Mouse (Mus musculus) forebrain, embryonic 10.5 days (tissue): Measurements from ENCODE around the gene Mto1. TPM values are rescaled to one million over a fixed set of nuclear protein-coding genes. Genes with fewer than 3 reads are reported as not detected.

Experiments used
- DNase-seq: peaks from one replicate; pipeline ENCODE4 v3.0.0-alpha.2; 2017; ENCODE audit warnings: low spot score; ENCODE audit errors: extremely low spot score
- H3K27ac ChIP-seq: fragments of 300-500 bp; sonication (generic); 2 replicates; pipeline ENCODE4 v1.5.1; 2016; ENCODE audit warnings: mild to moderate bottlenecking
- H3K27me3 ChIP-seq: fragments of 300-500 bp; sonication (generic); 2 replicates; pipeline ENCODE4 v1.6.1; 2016; ENCODE audit warnings: mild to moderate bottlenecking; ENCODE audit not compliant: poor library complexity, severe bottlenecking
- H3K36me3 ChIP-seq: fragments of 300-500 bp; sonication (generic); replicated peaks from 2 replicates; pipeline ENCODE4 v1.6.1; 2016; ENCODE audit warnings: mild to moderate bottlenecking, moderate library complexity
- H3K4me1 ChIP-seq: fragments of 300-500 bp; sonication (generic); 2 replicates; pipeline ENCODE4 v1.6.1; 2016
- H3K4me3 ChIP-seq: fragments of 300-500 bp; sonication (generic); 2 replicates; pipeline ENCODE4 v1.5.1; 2016; ENCODE audit warnings: mild to moderate bottlenecking, moderate library complexity
- H3K9me3 ChIP-seq: fragments of 300-500 bp; sonication (generic); 2 replicates; pipeline ENCODE4 v1.6.1; 2016; ENCODE audit warnings: mild to moderate bottlenecking, moderate library complexity
- WGBS: fragments of 180-500 bp; shearing (Covaris S2); methylation state at CpG from one replicate; pipeline ENCODE4 v1.1.7; 2016; 5-methylcytosine and 5-hydroxymethylcytosine counted together
- polyA plus RNA-seq: library from polyadenylated mRNA; unstranded; fragments of >200 nt; fragmentation: Nextera tagmentation; extraction: Ambion mirVana; gene quantifications from 2 replicates; pipeline ENCODE4 v1.2.1, GENCODE M21; 2016

Gene Mto1
- polyA plus RNA-seq, 1 experiment from 2014 or later, result 23.5 TPM

GRCm38 (mm10) chr9:78500386-78500785 is 52.4 kb downstream of the Mto1 start:
- H3K36me3 ChIP-seq, result no peaks in the 10 kb centered on the region
- 74% methylated on average over 3 of the region's 3 CpGs for WGBS
- H3K27me3 ChIP-seq, result no peaks in the 10 kb centered on the region
- peak overlapping the region; percentile 40; the same call in 1 of the 2 replicates for H3K27ac ChIP-seq
- H3K4me3 ChIP-seq, result no peak overlapping the region
- no peaks in the 10 kb centered on the region for H3K9me3 ChIP-seq
- peaks cover 44% of the 10 kb centered on the region for H3K4me1 ChIP-seq
- DNase-seq, result no peak

- no peak for DNase-seq
- Histone ChIP-seq H3K4me1 (peaks cover 49% of the 10 kb centered on the region), H3K27ac (peak overlapping the region; percentile 93; the same call in 1 of the 2 replicates), H3K36me3 (no peaks in the 10 kb centered on the region), H3K27me3 (no peaks in the 10 kb centered on the region), H3K4me3 (no peak overlapping the region), H3K9me3 (no peaks in the 10 kb centered on the region)
- 83% methylated on average over 4 of the region's 4 CpGs for WGBS
Observed at GRCm38 (mm10) chr9:78501284-78501683, 53.3 kb downstream of the Mto1 start.

GRCm38 (mm10) chr9:78503223-78504079 is 55.4 kb downstream of the Mto1 start:
- Histone ChIP-seq H3K27me3 (no peaks in the 10 kb centered on the region), H3K4me1 (peaks cover 51% of the 10 kb centered on the region), H3K27ac (peak overlapping the region; percentile 93), H3K9me3 (no peaks in the 10 kb centered on the region), H3K4me3 (peak overlapping the region; percentile 34; the same call in 1 of the 2 replicates), H3K36me3 (no peaks in the 10 kb centered on the region)
- WGBS, result 2% methylated on average over 6 of the region's 6 CpGs
- DNase-seq, result peak; percentile 69

- H3K36me3 ChIP-seq, result no peaks in the 10 kb centered on the region
- H3K27me3 ChIP-seq, result no peaks in the 10 kb centered on the region
- 59% methylated on average over 4 of the region's 4 CpGs for WGBS
- no peak overlapping the region for H3K4me3 ChIP-seq
- DNase-seq, result no peak
- peaks cover 51% of the 10 kb centered on the region for H3K4me1 ChIP-seq
- no peaks in the 10 kb centered on the region for H3K9me3 ChIP-seq
- H3K27ac ChIP-seq, result peak overlapping the region; percentile 93
Observed at GRCm38 (mm10) chr9:78504133-78504532, 56.1 kb downstream of the Mto1 start.

- Histone ChIP-seq H3K9me3 (no peaks in the 10 kb centered on the region), H3K27ac (peak overlapping the region; percentile 93), H3K36me3 (no peaks in the 10 kb centered on the region), H3K4me1 (peaks cover 51% of the 10 kb centered on the region), H3K4me3 (no peak overlapping the region), H3K27me3 (no peaks in the 10 kb centered on the region)
- no peak for DNase-seq
- whole genome bisulfite sequencing, result 80% methylated on average over 3 of the region's 3 CpGs
Observed at GRCm38 (mm10) chr9:78504679-78505078, 56.7 kb downstream of the Mto1 start.

- Histone ChIP-seq H3K27ac (peak overlapping the region; percentile 93), H3K9me3 (no peaks in the 10 kb centered on the region), H3K4me3 (no peak overlapping the region), H3K36me3 (no peaks in the 10 kb centered on the region), H3K4me1 (peaks cover 51% of the 10 kb centered on the region), H3K27me3 (no peaks in the 10 kb centered on the region)
- DNase-seq, result no peak
- WGBS, result 95% methylated on average over 6 of the region's 6 CpGs
Observed at GRCm38 (mm10) chr9:78505223-78505622, 57.2 kb downstream of the Mto1 start.

GRCm38 (mm10) chr9:78506002-78506721 is 58.2 kb downstream of the Mto1 start:
- DNase-seq, result no peak
- Histone ChIP-seq H3K9me3 (no peaks in the 10 kb centered on the region), H3K4me1 (peaks cover 42% of the 10 kb centered on the region), H3K27ac (peak overlapping the region; percentile 57; the same call in 1 of the 2 replicates), H3K27me3 (no peaks in the 10 kb centered on the region), H3K4me3 (no peak overlapping the region), H3K36me3 (no peaks in the 10 kb centered on the region)
- 83% methylated on average over 11 of the region's 11 CpGs for WGBS

- 88% methylated on average over 7 of the region's 7 CpGs for WGBS
Observed at GRCm38 (mm10) chr9:78506722-78507077, 58.7 kb downstream of the Mto1 start.

GRCm38 (mm10) chr9:78508106-78508786 is 60.2 kb downstream of the Mto1 start:
- Histone ChIP-seq H3K27me3 (no peaks in the 10 kb centered on the region), H3K9me3 (peaks cover 3% of the 10 kb centered on the region; the same call in 1 of the 2 replicates), H3K4me3 (no peak overlapping the region), H3K27ac (no peak overlapping the region), H3K36me3 (peaks cover 3% of the 10 kb centered on the region; the same call in 1 of the 2 replicates), H3K4me1 (peaks cover 24% of the 10 kb centered on the region)
- DNase-seq, result no peak
- 92% methylated on average over 16 of the region's 16 CpGs for WGBS

More at GRCm38 (mm10) chr9:78506722-78507077, 58.7 kb downstream of the Mto1 start:
- Histone ChIP-seq H3K36me3 (peaks cover 2% of the 10 kb centered on the region; the same call in 1 of the 2 replicates), H3K4me3 (no peak overlapping the region), H3K27ac (peak overlapping the region; percentile 57; the same call in 1 of the 2 replicates), H3K9me3 (peaks cover under 1% of the 10 kb centered on the region; the same call in 1 of the 2 replicates), H3K4me1 (peaks cover 38% of the 10 kb centered on the region), H3K27me3 (no peaks in the 10 kb centered on the region)
- DNase-seq, result no peak

GRCm38 (mm10) chr9:78511705-78512104 is 63.7 kb downstream of the Mto1 start:
- no peak for DNase-seq
- H3K4me1 ChIP-seq, result no peaks in the 10 kb centered on the region
- peaks cover 3% of the 10 kb centered on the region; the same call in 1 of the 2 replicates for H3K9me3 ChIP-seq
- no peaks in the 10 kb centered on the region for H3K27me3 ChIP-seq
- peaks cover 3% of the 10 kb centered on the region; the same call in 1 of the 2 replicates for H3K36me3 ChIP-seq
- no peak overlapping the region for H3K27ac ChIP-seq
- WGBS, result 94% methylated on average over 5 of the region's 5 CpGs
- no peak overlapping the region for H3K4me3 ChIP-seq

- DNase-seq, result no peak
- H3K36me3 ChIP-seq, result peaks cover 3% of the 10 kb centered on the region; the same call in 1 of the 2 replicates
- no peak overlapping the region for H3K4me3 ChIP-seq
- 86% methylated on average over 6 of the region's 6 CpGs for WGBS
- H3K27ac ChIP-seq, result no peak overlapping the region
- peaks cover 3% of the 10 kb centered on the region; the same call in 1 of the 2 replicates for H3K9me3 ChIP-seq
- no peaks in the 10 kb centered on the region for H3K27me3 ChIP-seq
- peaks cover 3% of the 10 kb centered on the region; the same call in 1 of the 2 replicates for H3K4me1 ChIP-seq
Observed at GRCm38 (mm10) chr9:78513776-78514500, 65.9 kb downstream of the Mto1 start.

- Histone ChIP-seq H3K9me3 (peaks cover 3% of the 10 kb centered on the region; the same call in 1 of the 2 replicates), H3K4me3 (no peak overlapping the region), H3K4me1 (peaks cover 7% of the 10 kb centered on the region), H3K36me3 (peaks cover 3% of the 10 kb centered on the region; the same call in 1 of the 2 replicates), H3K27ac (no peak overlapping the region), H3K27me3 (no peaks in the 10 kb centered on the region)
- DNase-seq, result no peak
- 87% methylated on average over 4 of the region's 4 CpGs for WGBS
Observed at GRCm38 (mm10) chr9:78514681-78515080, 66.7 kb downstream of the Mto1 start.
